Mouse (Mus musculus): ENCODE data around the gene Bsg. TPM values are rescaled to one million over a fixed set of nuclear protein-coding genes. Genes with fewer than 3 reads are reported as not detected.
A peak's percentile ranks its signal among the peaks of the same experiment; 100 is the strongest.

The Bsg gene
- polyA plus RNA-seq, 1 experiment from 2014 or later = 930 TPM

DNA sequence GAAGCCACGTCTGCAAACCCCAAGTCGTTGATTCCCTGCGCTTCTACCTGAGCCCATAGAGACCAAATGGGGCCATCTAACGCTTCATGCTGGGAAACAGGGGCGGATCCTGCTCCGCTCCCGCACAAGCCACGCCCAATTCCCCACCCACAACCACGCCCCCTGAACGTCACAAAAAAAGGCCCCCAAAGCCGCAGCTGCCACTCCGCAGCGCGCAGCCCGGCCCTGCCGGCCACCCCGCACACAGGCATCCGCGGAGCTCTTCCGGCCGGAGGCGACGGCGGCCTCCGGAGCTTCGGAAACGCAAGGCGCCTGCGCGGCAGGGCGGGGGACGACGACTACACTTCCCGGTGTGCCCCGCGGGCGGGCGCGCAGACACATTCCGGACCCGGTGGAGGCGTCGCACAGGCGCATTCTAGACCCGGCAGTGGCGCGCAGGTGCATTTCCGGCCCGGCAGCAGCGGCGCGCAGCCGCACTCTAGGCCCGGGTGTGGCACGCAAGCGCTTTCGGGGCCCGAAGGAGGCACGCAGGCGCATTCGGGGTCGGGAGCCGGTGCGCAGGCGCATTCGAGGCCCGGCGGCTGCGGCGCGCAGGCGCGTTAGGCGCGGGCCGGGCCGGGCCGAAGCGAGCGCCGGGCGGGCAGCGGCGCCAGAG, 22.6 kb upstream of the Bsg start, which contains the start of gene Cdc34:
Gene Cdc34, plus strand, starts transcription at position 605 of the 655 bp plus-strand sequence.
- Histone ChIP-seq H3K36me3 (replicated peaks; ENCODE audit: control insufficient read depth, insufficient read depth) (peaks cover 25% of the 10 kb centered on the region), H3K4me2 (replicated peaks) (peak within 1 kb of the TSS; percentile 94), H3K27ac (peak within 1 kb of the TSS; percentile 85), H3K4me3 (replicated peaks; ENCODE audit: low read length) (peak within 1 kb of the TSS; percentile 83), H3K4me1 (replicated peaks; ENCODE audit: control insufficient read depth, insufficient read depth, low read length) (peaks cover 18% of the 10 kb centered on the region), H3K9ac (peak within 1 kb of the TSS; percentile 86), H3K9me3 (ENCODE audit: control insufficient read depth, low read length) (no peaks in the 10 kb centered on the region), H3K27me3 (ENCODE audit: control insufficient read depth, insufficient read depth, low read length) (no peaks in the 10 kb centered on the region)
- DNase-seq (ENCODE audit: low spot score) = peak; percentile 97
- WGBS = under 1% methylated on average over 70 of the region's 84 CpGs
- ATAC-seq (ENCODE audit: low FRiP score) = peak; percentile 95

DNA sequence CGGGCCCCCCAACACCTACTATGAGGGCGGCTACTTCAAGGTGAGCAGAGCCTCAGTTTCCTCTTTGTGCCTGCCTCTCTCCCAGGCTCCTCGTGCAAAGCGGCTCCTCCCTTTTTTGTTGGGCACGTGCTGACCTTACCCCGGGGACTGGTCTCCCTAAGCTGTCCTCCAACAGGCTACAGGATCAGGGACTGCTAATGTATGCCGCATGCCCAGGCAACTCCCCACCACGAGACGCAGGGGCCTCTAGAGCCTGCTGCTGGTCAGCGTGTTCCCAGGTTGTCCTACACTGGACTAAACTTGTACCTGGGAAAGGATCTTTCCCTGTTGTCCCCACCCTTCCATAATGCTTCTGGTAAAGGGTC, 21.8 kb upstream of the Bsg start:
- ATAC-seq (ENCODE audit: low FRiP score) = peak; percentile 7; the same call in 1 of the 2 replicates
- WGBS = 0% methylated on average over 10 of the region's 10 CpGs
- H3K4me1 ChIP-seq (replicated peaks; ENCODE audit: control insufficient read depth, insufficient read depth, low read length) = peaks cover 18% of the 10 kb centered on the region

DNA sequence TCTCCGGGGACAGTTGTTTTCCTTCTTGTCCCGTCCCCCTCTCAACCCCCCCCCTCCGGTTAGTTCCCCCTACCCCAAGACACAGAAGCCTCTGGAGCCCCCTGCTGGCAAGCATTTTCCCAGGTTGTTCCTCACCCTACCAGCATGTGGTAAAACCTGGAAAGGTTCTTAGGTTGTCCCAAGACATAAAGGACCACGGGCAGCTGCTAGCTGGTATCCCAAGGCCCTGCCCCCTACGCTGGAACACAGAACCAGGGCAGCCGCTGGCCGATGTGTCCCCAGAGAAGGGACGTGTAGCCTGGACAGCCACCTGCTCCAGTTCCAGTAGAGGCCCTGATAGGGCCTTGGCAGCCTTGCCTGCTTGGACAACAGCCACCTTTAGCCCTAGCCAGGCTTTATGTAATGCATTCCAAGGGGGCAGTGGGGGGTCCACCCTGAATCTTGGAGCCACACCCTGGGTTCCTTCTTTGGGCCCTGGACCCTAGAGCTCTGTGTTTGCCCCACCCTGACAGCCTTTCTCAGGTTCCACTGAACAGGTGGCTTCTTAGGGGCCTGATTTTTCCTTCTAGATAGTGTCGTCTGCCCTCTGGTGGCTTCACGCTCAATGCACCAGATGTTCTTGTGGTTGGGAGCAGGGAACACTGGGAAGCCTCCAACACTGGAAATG, 21.2 kb upstream of the Bsg start:
- ATAC-seq (ENCODE audit: low FRiP score) = no peak
- no peak for DNase-seq (ENCODE audit: low spot score)
- no peaks in the 10 kb centered on the region for H3K9me3 ChIP-seq (ENCODE audit: control insufficient read depth, low read length)

More for the DNA sequence above, 21.8 kb upstream of the Bsg start:
- Histone ChIP-seq H3K9ac (peak overlapping the region; percentile 86), H3K27ac (peak overlapping the region; percentile 85), H3K4me3 (replicated peaks; ENCODE audit: low read length) (peak overlapping the region; percentile 83), H3K9me3 (ENCODE audit: control insufficient read depth, low read length) (no peaks in the 10 kb centered on the region), H3K27me3 (ENCODE audit: control insufficient read depth, insufficient read depth, low read length) (no peaks in the 10 kb centered on the region), H3K36me3 (replicated peaks; ENCODE audit: control insufficient read depth, insufficient read depth) (peaks cover 32% of the 10 kb centered on the region), H3K4me2 (replicated peaks) (peak overlapping the region; percentile 94)
- no peak for DNase-seq (ENCODE audit: low spot score)

DNA sequence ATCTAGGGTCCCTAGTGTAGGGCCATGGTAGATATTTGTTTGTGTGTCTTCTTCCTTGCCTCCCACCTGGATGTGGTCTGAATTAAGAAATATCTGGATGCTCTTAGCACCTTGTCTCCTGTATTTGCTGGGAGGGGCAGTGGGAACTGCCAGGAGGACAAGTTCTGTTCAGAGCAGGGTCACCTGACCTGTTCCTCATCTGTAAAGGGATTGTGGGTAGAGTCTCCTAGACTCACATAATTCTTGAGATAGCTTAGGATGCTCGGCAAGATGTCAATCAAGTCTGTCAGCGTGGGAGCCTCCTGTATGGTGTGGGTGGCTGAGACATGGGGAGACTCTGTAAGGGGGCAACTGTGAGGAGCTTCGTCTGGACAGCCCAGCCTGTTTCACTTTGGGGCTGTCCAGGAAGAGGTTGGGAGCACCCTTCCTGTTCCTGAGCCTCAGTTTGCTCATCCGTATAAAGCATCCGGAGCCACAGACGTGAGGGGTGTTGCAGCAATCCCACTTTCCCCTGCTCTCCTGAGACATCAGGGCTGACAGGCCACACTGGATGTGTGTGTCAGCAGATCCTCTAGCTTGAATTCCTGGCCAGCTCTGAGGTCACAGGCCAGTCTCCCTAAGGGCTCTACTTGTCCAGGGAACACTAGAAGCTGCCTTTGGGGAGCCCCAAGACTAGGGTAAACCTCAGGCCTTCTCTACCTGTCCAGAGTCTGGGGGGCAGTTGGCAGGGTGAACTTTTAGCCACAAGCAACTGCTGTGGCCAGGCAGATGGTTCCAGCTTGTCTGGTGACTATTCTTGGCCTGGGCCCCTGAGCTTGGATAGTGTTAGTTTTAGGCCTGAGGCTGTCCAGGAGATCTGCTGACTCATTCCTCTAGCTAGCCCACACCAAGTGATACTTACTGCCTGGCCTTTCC, 20.3 kb upstream of the Bsg start:
- H3K9me3 ChIP-seq (ENCODE audit: control insufficient read depth, low read length) = no peaks in the 10 kb centered on the region
- no peak for ATAC-seq (ENCODE audit: low FRiP score)
- peaks cover 46% of the 10 kb centered on the region for H3K36me3 ChIP-seq (replicated peaks; ENCODE audit: control insufficient read depth, insufficient read depth)
- H3K4me3 ChIP-seq (replicated peaks; ENCODE audit: low read length) = peak overlapping the region; percentile 83
- WGBS = 93% methylated on average over 6 of the region's 6 CpGs
- DNase-seq (ENCODE audit: low spot score) = no peak
- H3K4me2 ChIP-seq (replicated peaks) = peak overlapping the region; percentile 94
- no peaks in the 10 kb centered on the region for H3K27me3 ChIP-seq (ENCODE audit: control insufficient read depth, insufficient read depth, low read length)
- peak overlapping the region; percentile 86; the same call in 1 of the 2 replicates for H3K9ac ChIP-seq
- peaks cover 18% of the 10 kb centered on the region for H3K4me1 ChIP-seq (replicated peaks; ENCODE audit: control insufficient read depth, insufficient read depth, low read length)
- H3K27ac ChIP-seq = no peak overlapping the region

More for the DNA sequence above, 21.2 kb upstream of the Bsg start:
- H3K4me2 ChIP-seq (replicated peaks) = peak overlapping the region; percentile 94
- H3K36me3 ChIP-seq (replicated peaks; ENCODE audit: control insufficient read depth, insufficient read depth) = peaks cover 37% of the 10 kb centered on the region
- peak overlapping the region; percentile 85; the same call in 1 of the 2 replicates for H3K27ac ChIP-seq
- peak overlapping the region; percentile 86 for H3K9ac ChIP-seq
- WGBS = 9% methylated on average over 10 of the region's 10 CpGs
- no peaks in the 10 kb centered on the region for H3K27me3 ChIP-seq (ENCODE audit: control insufficient read depth, insufficient read depth, low read length)
- H3K4me3 ChIP-seq (replicated peaks; ENCODE audit: low read length) = peak overlapping the region; percentile 83
- peaks cover 18% of the 10 kb centered on the region for H3K4me1 ChIP-seq (replicated peaks; ENCODE audit: control insufficient read depth, insufficient read depth, low read length)

DNA sequence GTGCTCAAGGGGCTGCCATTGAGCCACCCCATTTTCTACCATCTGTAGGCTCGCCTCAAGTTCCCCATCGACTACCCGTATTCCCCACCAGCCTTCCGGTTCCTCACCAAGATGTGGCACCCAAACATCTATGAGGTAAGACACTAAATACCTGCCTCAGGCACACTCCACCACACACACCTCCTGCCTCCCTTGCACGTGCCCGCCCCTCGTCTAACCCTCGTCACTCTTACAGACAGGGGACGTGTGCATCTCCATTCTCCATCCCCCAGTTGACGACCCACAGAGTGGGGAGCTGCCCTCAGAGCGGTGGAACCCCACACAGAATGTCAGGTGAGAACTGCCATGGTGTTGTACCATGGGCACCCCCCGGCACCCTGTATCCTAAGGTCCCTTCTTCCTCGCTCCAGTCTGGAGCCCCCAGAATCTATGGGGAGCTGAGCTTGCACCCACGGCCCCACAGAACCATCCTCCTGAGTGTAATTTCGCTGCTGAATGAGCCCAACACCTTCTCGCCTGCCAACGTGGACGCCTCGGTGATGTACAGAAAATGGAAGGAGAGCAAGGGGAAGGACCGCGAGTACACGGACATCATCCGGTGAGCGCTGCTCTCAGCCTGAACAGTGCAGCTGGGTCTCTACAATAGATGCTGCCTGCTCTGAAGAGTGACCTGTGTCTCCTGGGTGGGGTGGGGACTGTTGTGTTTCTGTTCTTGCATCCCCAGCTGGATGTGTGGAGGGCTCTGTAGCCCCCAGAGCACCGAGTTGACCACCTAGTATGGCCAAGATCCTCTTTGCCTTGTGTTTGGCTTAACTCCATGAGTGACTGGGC, 19.3 kb upstream of the Bsg start:
- 97% methylated on average over 25 of the region's 25 CpGs for WGBS

DNA sequence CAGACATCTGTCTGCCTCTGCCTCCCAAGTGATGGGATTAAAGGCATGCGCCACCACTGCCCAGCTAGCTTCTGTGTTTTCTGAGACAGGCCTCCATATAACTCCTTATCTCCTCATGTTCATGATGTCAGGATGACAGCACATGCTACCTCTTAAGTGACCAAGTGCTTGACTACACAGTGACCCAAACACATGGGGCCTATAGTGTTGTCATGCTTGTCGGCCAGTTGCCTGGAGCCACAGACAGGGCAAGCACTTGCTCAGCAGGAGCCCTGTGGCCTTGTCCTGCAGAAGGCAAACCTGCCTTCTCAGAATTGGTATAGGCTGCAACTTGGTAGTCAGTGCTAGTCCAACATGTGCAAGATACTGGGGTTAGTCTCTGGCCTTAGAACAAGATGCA, 18.1 kb upstream of the Bsg start:
- Histone ChIP-seq H3K36me3 (replicated peaks; ENCODE audit: control insufficient read depth, insufficient read depth) (peaks cover 50% of the 10 kb centered on the region), H3K9ac (no peak overlapping the region), H3K4me1 (replicated peaks; ENCODE audit: control insufficient read depth, insufficient read depth, low read length) (peaks cover 12% of the 10 kb centered on the region), H3K9me3 (ENCODE audit: control insufficient read depth, low read length) (no peaks in the 10 kb centered on the region), H3K27me3 (ENCODE audit: control insufficient read depth, insufficient read depth, low read length) (no peaks in the 10 kb centered on the region), H3K4me3 (replicated peaks; ENCODE audit: low read length) (no peak overlapping the region), H3K4me2 (replicated peaks) (no peak overlapping the region), H3K27ac (no peak overlapping the region)
- no peak for DNase-seq (ENCODE audit: low spot score)
- ATAC-seq (ENCODE audit: low FRiP score) = no peak
- WGBS = 82% methylated on average over 2 of the region's 2 CpGs

More for the DNA sequence above, 19.3 kb upstream of the Bsg start:
- no peak overlapping the region for H3K9ac ChIP-seq
- DNase-seq (ENCODE audit: low spot score) = no peak
- no peak for ATAC-seq (ENCODE audit: low FRiP score)
- H3K4me3 ChIP-seq (replicated peaks; ENCODE audit: low read length) = no peak overlapping the region
- no peaks in the 10 kb centered on the region for H3K9me3 ChIP-seq (ENCODE audit: control insufficient read depth, low read length)
- H3K36me3 ChIP-seq (replicated peaks; ENCODE audit: control insufficient read depth, insufficient read depth) = peaks cover 50% of the 10 kb centered on the region
- H3K4me1 ChIP-seq (replicated peaks; ENCODE audit: control insufficient read depth, insufficient read depth, low read length) = peaks cover 18% of the 10 kb centered on the region
- H3K27me3 ChIP-seq (ENCODE audit: control insufficient read depth, insufficient read depth, low read length) = no peaks in the 10 kb centered on the region
- no peak overlapping the region for H3K27ac ChIP-seq
- H3K4me2 ChIP-seq (replicated peaks) = no peak overlapping the region

DNA sequence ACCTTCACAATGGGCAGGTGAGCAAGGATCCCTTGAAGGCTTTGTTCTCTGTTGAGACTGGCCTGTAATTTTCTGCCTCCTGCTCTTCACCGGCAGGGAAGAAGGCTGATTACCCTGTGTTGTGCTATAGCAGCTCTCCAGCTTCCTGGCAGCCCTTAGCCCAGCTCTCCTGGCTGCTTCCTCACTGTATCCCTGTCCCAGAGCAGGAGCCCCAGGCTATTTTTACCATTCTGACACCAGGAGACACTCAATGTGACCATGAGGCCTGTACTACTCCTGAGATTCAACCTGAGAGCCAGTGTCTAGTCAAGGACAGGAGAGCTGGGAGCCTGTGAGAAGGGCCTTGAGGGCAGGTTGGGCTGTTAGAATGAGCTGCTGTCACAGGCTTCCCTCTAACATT, 17.6 kb upstream of the Bsg start:
- H3K36me3 ChIP-seq (replicated peaks; ENCODE audit: control insufficient read depth, insufficient read depth) = peaks cover 50% of the 10 kb centered on the region
- DNase-seq (ENCODE audit: low spot score) (no peak), ATAC-seq (ENCODE audit: low FRiP score) (no peak)
- no peak overlapping the region for H3K9ac ChIP-seq
- H3K9me3 ChIP-seq (ENCODE audit: control insufficient read depth, low read length) = no peaks in the 10 kb centered on the region
- no peak overlapping the region for H3K4me3 ChIP-seq (replicated peaks; ENCODE audit: low read length)
- no peaks in the 10 kb centered on the region for H3K27me3 ChIP-seq (ENCODE audit: control insufficient read depth, insufficient read depth, low read length)
- H3K4me1 ChIP-seq (replicated peaks; ENCODE audit: control insufficient read depth, insufficient read depth, low read length) = peaks cover 12% of the 10 kb centered on the region
- no peak overlapping the region for H3K4me2 ChIP-seq (replicated peaks)
- H3K27ac ChIP-seq = no peak overlapping the region
- WGBS = 95% methylated on average over 1 of the region's 1 CpGs

DNA sequence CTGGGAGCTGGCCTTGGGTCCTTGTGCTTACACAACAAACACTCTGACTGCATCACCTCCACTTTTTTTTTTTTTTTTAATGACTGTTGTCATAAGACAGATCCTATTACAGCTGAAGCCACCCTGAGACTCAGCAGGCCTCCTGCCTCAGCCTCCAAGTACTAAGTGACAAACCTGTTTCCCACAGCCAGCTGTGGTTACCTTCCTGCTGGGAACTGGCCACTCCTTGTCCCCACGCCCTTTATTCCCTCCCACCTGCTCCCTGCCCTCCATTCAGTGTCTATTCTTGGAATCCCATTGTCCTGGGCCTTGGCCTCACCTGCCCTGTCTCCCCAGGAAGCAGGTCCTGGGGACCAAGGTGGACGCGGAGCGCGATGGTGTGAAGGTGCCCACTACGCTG, 16.8 kb upstream of the Bsg start:
- Histone ChIP-seq H3K4me3 (replicated peaks; ENCODE audit: low read length) (no peak overlapping the region), H3K36me3 (replicated peaks; ENCODE audit: control insufficient read depth, insufficient read depth) (peaks cover 50% of the 10 kb centered on the region), H3K27ac (no peak overlapping the region), H3K9me3 (ENCODE audit: control insufficient read depth, low read length) (peaks cover 4% of the 10 kb centered on the region; the same call in 1 of the 2 replicates), H3K4me1 (replicated peaks; ENCODE audit: control insufficient read depth, insufficient read depth, low read length) (peaks cover 12% of the 10 kb centered on the region), H3K27me3 (ENCODE audit: control insufficient read depth, insufficient read depth, low read length) (no peaks in the 10 kb centered on the region), H3K9ac (no peak overlapping the region), H3K4me2 (replicated peaks) (no peak overlapping the region)
- WGBS = 94% methylated on average over 6 of the region's 6 CpGs
- no peak for DNase-seq (ENCODE audit: low spot score)
- no peak for ATAC-seq (ENCODE audit: low FRiP score)

Data from hindbrain, embryonic 14.5 days (tissue).